Mouse (Mus musculus) kidney, embryonic 14.5 days (tissue): Measurements from ENCODE around the gene Map3k19. TPM values are rescaled to one million over a fixed set of nuclear protein-coding genes. Genes with fewer than 3 reads are reported as not detected.

Experiments
- ATAC-seq: fragments of 200-750 bp; cut with Nextera tagmentation; 2 replicates; pipeline ENCODE4 v1.8.0; 2017; ENCODE audit warnings: moderate number of reproducible peaks, mild to moderate bottlenecking, moderate TSS enrichment, moderate library complexity; ENCODE audit not compliant: low FRiP score, low TSS enrichment
- H3K27ac ChIP-seq: fragments of 300-500 bp; sonication (generic); 2 replicates; pipeline ENCODE4 v1.5.1; 2014; ENCODE audit warnings: low read depth, mild to moderate bottlenecking, low read length, moderate library complexity, mixed read lengths
- H3K27me3 ChIP-seq: fragments of 300-500 bp; sonication (generic); 2 replicates; pipeline ENCODE4 v1.6.1; 2014; ENCODE audit warnings: mild to moderate bottlenecking, low read length; ENCODE audit not compliant: control insufficient read depth, insufficient read depth
- H3K36me3 ChIP-seq: fragments of 300-500 bp; sonication (generic); 2 replicates; pipeline ENCODE4 v1.6.1; 2014; ENCODE audit warnings: low read length, mixed read lengths; ENCODE audit not compliant: control insufficient read depth, insufficient read depth
- H3K4me1 ChIP-seq: fragments of 300-500 bp; sonication (generic); 2 replicates; pipeline ENCODE4 v1.6.1; 2014; ENCODE audit warnings: low read length, mixed read lengths; ENCODE audit not compliant: control insufficient read depth, insufficient read depth
- H3K4me2 ChIP-seq: fragments of 300-500 bp; sonication (generic); replicated peaks from 2 replicates; pipeline ENCODE4 v1.6.1; 2014; ENCODE audit warnings: low read depth, mild to moderate bottlenecking, low read length
- H3K4me3 ChIP-seq: fragments of 300-500 bp; sonication (generic); 2 replicates; pipeline ENCODE4 v1.5.1; 2014; ENCODE audit warnings: mild to moderate bottlenecking, low read length
- H3K9ac ChIP-seq: fragments of 300-500 bp; sonication (generic); 2 replicates; pipeline ENCODE4 v1.6.1; 2014; ENCODE audit warnings: low read depth, mild to moderate bottlenecking, low read length, moderate library complexity
- H3K9me3 ChIP-seq: fragments of 300-500 bp; sonication (generic); 2 replicates; pipeline ENCODE4 v1.6.1; 2016; ENCODE audit warnings: low read length; ENCODE audit not compliant: control insufficient read depth
- WGBS: fragments of 180-500 bp; shearing (Covaris S2); extraction: QIAGEN DNeasy Blood & Tissue Kit; methylation state at CpG from one replicate; pipeline ENCODE4 v1.1.7; 2014; 5-methylcytosine and 5-hydroxymethylcytosine counted together
- polyA plus RNA-seq: library from polyadenylated mRNA; unstranded; fragments of >200 nt; fragmentation: Nextera tagmentation; extraction: Ambion mirVana; gene quantifications from 2 replicates; pipeline ENCODE4 v1.2.1, GENCODE M21; 2014

Gene Map3k19
- polyA plus RNA-seq, 1 experiment from 2014 or later: not detected

DNA sequence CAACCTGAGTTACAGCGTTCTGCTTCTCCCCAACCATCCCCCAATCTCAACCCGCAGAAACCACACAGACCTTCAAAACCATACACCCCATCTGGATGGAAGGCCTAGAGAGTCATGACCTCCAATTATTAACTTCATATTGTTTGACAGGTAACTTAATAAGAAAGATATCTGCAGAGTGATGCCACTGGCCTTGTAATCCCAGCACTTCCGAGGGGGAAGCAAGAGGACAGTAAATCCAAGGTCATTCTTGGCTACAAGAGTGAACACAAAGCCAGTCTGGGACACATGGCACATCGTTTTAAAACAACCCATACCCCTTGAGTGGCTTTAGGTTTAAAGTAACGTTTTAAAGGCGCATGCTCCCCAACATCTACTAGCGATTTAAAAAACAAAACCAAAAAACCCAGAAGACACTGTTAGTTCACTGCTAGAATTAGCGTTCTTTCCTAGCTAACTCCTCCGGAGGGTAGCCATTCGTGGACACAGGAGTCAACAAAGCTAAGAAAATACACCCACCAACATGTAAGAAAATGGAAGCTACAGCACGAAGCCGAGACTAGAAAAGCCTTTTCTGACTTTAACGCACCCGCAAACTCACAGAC, 81.5 kb downstream of the Map3k19 start:
- Histone ChIP-seq H3K36me3 (no peaks in the 10 kb centered on the region; the same call in 1 of the 2 replicates), H3K4me1 (peaks cover 11% of the 10 kb centered on the region), H3K4me3 (peak overlapping the region; percentile 95), H3K27me3 (no peaks in the 10 kb centered on the region), H3K4me2 (peak overlapping the region; percentile 44), H3K9me3 (no peaks in the 10 kb centered on the region), H3K9ac (peak overlapping the region; percentile 53), H3K27ac (peak overlapping the region; percentile 78; the same call in 1 of the 2 replicates)
- WGBS: 1% methylated on average over 14 of the region's 14 CpGs
- peak; percentile 14 for ATAC-seq

DNA sequence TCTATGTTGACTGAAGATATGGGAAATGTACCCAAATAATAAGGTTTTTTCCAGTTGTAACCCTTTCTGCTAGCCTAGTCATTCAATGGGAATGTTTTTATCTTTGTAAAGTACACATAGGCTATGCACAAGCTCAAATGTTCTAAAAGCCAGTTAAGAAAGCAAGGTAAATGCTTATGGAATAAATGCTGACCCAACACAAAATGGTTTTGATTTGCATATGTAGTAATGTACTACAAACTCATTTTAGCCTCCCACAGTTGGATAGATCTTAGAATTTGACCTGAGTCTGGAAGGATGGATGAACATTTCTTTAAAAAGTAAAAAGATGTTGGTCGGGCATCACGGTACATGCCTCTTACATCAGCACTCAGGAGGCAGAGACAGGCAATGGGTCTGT, 88.1 kb downstream of the Map3k19 start:
- no peaks in the 10 kb centered on the region for H3K9me3 ChIP-seq
- H3K36me3 ChIP-seq: no peaks in the 10 kb centered on the region
- no peak overlapping the region for H3K4me3 ChIP-seq
- WGBS: 94% methylated on average over 2 of the region's 2 CpGs
- no peak overlapping the region for H3K4me2 ChIP-seq
- no peak overlapping the region for H3K9ac ChIP-seq
- H3K27me3 ChIP-seq: no peaks in the 10 kb centered on the region
- ATAC-seq: no peak
- H3K4me1 ChIP-seq: no peaks in the 10 kb centered on the region
- H3K27ac ChIP-seq: no peak overlapping the region

DNA sequence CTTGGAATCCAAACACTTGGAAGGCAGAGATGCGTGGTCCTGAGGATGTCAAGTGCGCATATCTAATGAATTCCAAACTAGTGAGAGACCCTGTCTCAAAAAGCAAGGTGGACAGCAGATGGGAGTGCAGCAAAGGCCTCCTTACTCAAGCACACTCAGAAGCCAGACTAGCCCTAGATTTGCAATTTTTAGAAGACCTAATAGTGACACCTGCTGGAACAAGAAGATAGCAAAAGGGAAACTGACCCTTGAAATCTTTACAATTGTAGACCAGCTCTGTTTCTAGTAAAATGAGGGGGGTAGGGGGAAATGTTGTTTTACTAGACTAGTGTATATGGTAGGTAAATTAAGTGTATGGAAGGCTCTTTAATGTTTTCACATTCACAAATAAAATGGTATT, 89.4 kb downstream of the Map3k19 start:
- H3K4me3 ChIP-seq: no peak overlapping the region
- no peak overlapping the region for H3K4me2 ChIP-seq
- WGBS: 63% methylated on average over 2 of the region's 2 CpGs
- no peak overlapping the region for H3K27ac ChIP-seq
- H3K27me3 ChIP-seq: no peaks in the 10 kb centered on the region
- ATAC-seq: no peak
- H3K9me3 ChIP-seq: no peaks in the 10 kb centered on the region
- no peaks in the 10 kb centered on the region for H3K4me1 ChIP-seq
- H3K9ac ChIP-seq: no peak overlapping the region
- no peaks in the 10 kb centered on the region for H3K36me3 ChIP-seq

Other genes starting within 250 kb of the Map3k19 start
- 0.59 and 0.62 TPM in 2 replicates for gene Tmem163, start 175.5 kb downstream of the Map3k19 start, polyA plus RNA-seq
- gene Acmsd, start 125.6 kb downstream of the Map3k19 start, polyA plus RNA-seq: not detected in 2 replicates
- gene Ccnt2, start 80.9 kb downstream of the Map3k19 start, polyA plus RNA-seq: 76.3 and 84.7 TPM in 2 replicates
- 13.7 and 25.1 TPM in 2 replicates for gene Rab3gap1, start 13.7 kb upstream of the Map3k19 start, polyA plus RNA-seq
- 8.0 and 14.4 TPM in 2 replicates for gene Zranb3, start 248.0 kb upstream of the Map3k19 start, polyA plus RNA-seq
- 69.8 and 89.0 TPM in 2 replicates for gene R3hdm1, start 248.3 kb upstream of the Map3k19 start, polyA plus RNA-seq